Comparison of ENCODE assay signal across 8 mouse cellular contexts in the genomic region with DNA sequence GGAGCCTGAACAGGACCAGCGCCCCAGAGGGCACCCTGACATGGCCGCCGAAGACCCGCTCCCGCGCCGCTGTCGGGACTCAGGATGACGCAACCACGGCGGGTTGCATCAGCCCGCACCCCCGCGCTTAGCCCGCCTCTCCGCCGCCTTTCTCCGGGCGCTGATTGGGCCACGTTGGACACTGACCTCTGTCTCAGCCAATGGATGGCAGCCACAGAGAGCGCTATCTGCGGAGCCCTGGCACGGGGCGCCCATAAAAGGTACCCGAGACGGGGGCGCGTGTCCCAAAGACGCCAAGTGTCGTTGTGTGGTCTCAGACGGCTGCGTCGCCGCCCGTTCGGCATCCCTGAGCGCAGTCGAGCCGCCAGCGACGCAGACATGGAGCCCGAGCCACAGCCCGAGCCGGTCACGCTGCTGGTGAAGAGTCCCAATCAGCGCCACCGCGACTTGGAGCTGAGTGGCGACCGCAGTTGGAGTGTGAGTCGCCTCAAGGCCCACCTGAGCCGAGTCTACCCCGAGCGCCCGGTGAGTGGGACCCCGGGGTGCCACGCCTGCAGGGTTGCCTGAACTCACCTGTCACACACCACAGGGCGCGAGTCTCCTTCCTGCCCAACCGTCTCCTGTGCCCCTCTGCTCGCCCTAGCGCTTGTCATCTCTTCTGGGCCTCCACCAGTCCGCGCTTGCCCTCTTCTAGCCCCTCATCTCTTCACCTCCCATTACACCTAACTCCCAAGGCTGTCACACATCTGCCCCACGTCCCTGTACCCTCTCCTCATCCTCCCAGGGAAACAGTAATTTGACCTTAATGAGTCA. TPM values are rescaled to one million over a fixed set of nuclear protein-coding genes. Genes with fewer than 3 reads are reported as not detected.
DNase-seq lines count a peak whose midpoint lies in the region; ATAC-seq lines count a peak whose summit lies in the region.

A gene (plus strand): TSS at position 225 of the 813 bp plus-strand sequence.

- intact Hi-C loops in gastrocnemius, postnatal 14 days (cut with DNase I; ENCODE audit: low total_unique reads): no loop called here
- intact Hi-C loops in left cerebral cortex, postnatal 10 days (cut with DNase I): loop anchor here (5.0 kb wide), 1 partner anchor 44 kb away; no protein-coding TSS in a partner anchor

- ATAC-seq in inflammation-experienced regulatory T-cells, adult 6 months: peak; percentile 96
- ATAC-seq in megakaryocyte-erythroid progenitor cell, adult 5-6 weeks (replicated peaks; ENCODE audit: low FRiP score, low TSS enrichment, poor library complexity, severe bottlenecking): peak; percentile 94

- DNase-seq in adipocyte (ENCODE audit: low spot score): peak; percentile 94
- peak; percentile 97 for DNase-seq in embryo, embryonic 10 days (ENCODE audit: low spot score)
- DNase-seq in gastrocnemius, postnatal 14 days: peak; percentile 97
- DNase-seq in left cerebral cortex, postnatal 10 days (ENCODE audit: extremely low spot score in 1 of 2, low spot score in 2 of 2): peak; percentile 98 to 99
- DNase-seq in right cerebral cortex, postnatal 25 days: peak; percentile 99
- peak; percentile 97 to 98 for DNase-seq in urinary bladder, postnatal 4 days (ENCODE audit: low spot score in 2 of 2)

RNA-seq across cellular contexts. Expression of the gene that starts here (rescaled TPM):
- total RNA-seq in gastrocnemius, postnatal 14 days (2021): 10 to 100 TPM; 55.1 to 75.2 TPM
- 100 to 1,000 TPM in 2 of 3 experiments, 10 to 100 TPM in 1; 75.9 to 149 (median 110) TPM for polyA plus RNA-seq in inflammation-experienced regulatory T-cells, adult 6 months (2017; shearing (Covaris generic))
- 10 to 100 TPM; 41.5 to 44.3 TPM for total RNA-seq in left cerebral cortex, postnatal 10 days (2021)
- total RNA-seq in megakaryocyte-erythroid progenitor cell, adult 5-6 weeks (2014; fragmentation: Nextera tagmentation): 31.8 and 41.0 TPM in 2 replicates
- total RNA-seq in megakaryocyte-erythroid progenitor cell, adult 5-6 weeks (2017): 43.7 and 50.8 TPM in 2 replicates

Comparison
In these comparisons a context has a peak if more than half of its experiments do, and no peak if none do; other contexts are left out.
1. Peak in every context shown above with its lines: DNase-seq and ATAC-seq.